Mouse (Mus musculus): ENCODE measurements around the gene Limch1.

GRCm38 (mm10) chr5:66829505-66829904 is 83.9 kb downstream of the Limch1 start:
- no peak for TF ChIP-seq CTCF (IDR thresholded peaks at IDR 0.05; ENCODE audit: low read depth, low read length)
- no peak for TF ChIP-seq TAL1 (conservative IDR thresholded peaks at IDR 0.05; ENCODE audit: low read depth, low read length)
- no peak for TF ChIP-seq POLR2AphosphoS5 (IDR thresholded peaks at IDR 0.05; ENCODE audit: insufficient replicate concordance, low read depth, low read length)
